8 mouse cellular contexts compared by ENCODE assay signal in genomic region chr6:86397257-86397980, GRCm38 (mm10). TPM values are rescaled to one million over a fixed set of nuclear protein-coding genes. Genes with fewer than 3 reads are reported as not detected.
A peak's percentile ranks its signal among the peaks of the same experiment; 100 is the strongest.
DNase-seq lines count a peak whose midpoint lies in the region; ATAC-seq lines count a peak whose summit lies in the region.

No protein-coding gene starts in this region.

- peak; percentile 15 for ATAC-seq in heart, embryonic 16.5 days (replicated peaks; ENCODE audit: extremely low read depth, insufficient read depth, low FRiP score)
- ATAC-seq in inflammation-experienced regulatory T-cells, adult 6 months: peak; percentile 12
- peak; percentile 26; the same call in 1 of the 2 replicates for ATAC-seq in midbrain, embryonic 14.5 days (ENCODE audit: low FRiP score, low TSS enrichment)

- intact Hi-C loops in heart, postnatal 10 days (cut with DNase I): loop anchor here (2.0 kb wide), 1 partner anchor 27 kb away; the partner anchor contains the start of gene Snrpg

- no peaks in the 10 kb centered on the region for H3K9me3 ChIP-seq in heart, embryonic 16.5 days (replicated peaks; ENCODE audit: control insufficient read depth, low read length)
- no peaks in the 10 kb centered on the region for H3K9me3 ChIP-seq in midbrain, embryonic 14.5 days (ENCODE audit: control insufficient read depth, low read length)

- H3K27ac ChIP-seq in heart, embryonic 16.5 days (ENCODE audit: low read length): peak overlapping the region; percentile 84
- peak overlapping the region; percentile 92 for H3K27ac ChIP-seq in midbrain, embryonic 14.5 days (replicated peaks; ENCODE audit: low read depth, low read length)

- H3K4me2 ChIP-seq in heart, embryonic 16.5 days (ENCODE audit: low read depth, low read length): peak overlapping the region; percentile 88
- peak overlapping the region; percentile 81 for H3K4me2 ChIP-seq in midbrain, embryonic 14.5 days (ENCODE audit: low read length)

- H3K27me3 ChIP-seq in heart, embryonic 16.5 days (ENCODE audit: control insufficient read depth, insufficient read depth, low read length): no peaks in the 10 kb centered on the region
- H3K27me3 ChIP-seq in midbrain, embryonic 14.5 days (ENCODE audit: control insufficient read depth, insufficient read depth, low read length): peaks cover 7% of the 10 kb centered on the region; the same call in 1 of the 2 replicates

- peaks cover 3% of the 10 kb centered on the region; the same call in 1 of the 2 replicates for H3K36me3 ChIP-seq in heart, embryonic 16.5 days (ENCODE audit: control insufficient read depth, insufficient read depth)
- H3K36me3 ChIP-seq in midbrain, embryonic 14.5 days (ENCODE audit: control insufficient read depth, insufficient read depth, low read length): peaks cover 14% of the 10 kb centered on the region

- DNase-seq in heart, postnatal 10 days: no peak
- peak; percentile 59 for DNase-seq in adipocyte (ENCODE audit: low spot score)
- no peak for DNase-seq in midbrain, embryonic 14.5 days
- no peak for DNase-seq in right cerebral cortex, postnatal 10 days (ENCODE audit: low spot score in 2 of 2)
- DNase-seq in retina, postnatal 1 day: no peak
- DNase-seq in kidney, adult 18-20 months: no peak

- H3K4me3 ChIP-seq in heart, embryonic 16.5 days (ENCODE audit: low read length): peak overlapping the region; percentile 81
- peak overlapping the region; percentile 94 for H3K4me3 ChIP-seq in midbrain, embryonic 14.5 days (replicated peaks; ENCODE audit: low read depth, low read length)

- H3K4me1 ChIP-seq in heart, embryonic 16.5 days (ENCODE audit: control insufficient read depth, insufficient read depth, low read length): peaks cover 27% of the 10 kb centered on the region
- peaks cover 28% of the 10 kb centered on the region for H3K4me1 ChIP-seq in midbrain, embryonic 14.5 days (ENCODE audit: control insufficient read depth, insufficient read depth, low read length)

- WGBS in heart, embryonic 16.5 days: 3% methylated on average over 14 of the region's 14 CpGs
- 7% methylated on average over 14 of the region's 14 CpGs for WGBS in midbrain, embryonic 14.5 days

- H3K9ac ChIP-seq in heart, embryonic 16.5 days (ENCODE audit: low read length): peak overlapping the region; percentile 81
- H3K9ac ChIP-seq in midbrain, embryonic 14.5 days (replicated peaks; ENCODE audit: low read length): peak overlapping the region; percentile 90; the same call in 1 of the 2 replicates

RNA-seq across cellular contexts. Expression of gene Pcyox1, which starts 0.5 kb away (rescaled TPM):
- 55.5 and 56.6 TPM in 2 replicates for polyA plus RNA-seq in heart, embryonic 16.5 days (2015; fragmentation: Nextera tagmentation; extraction: Ambion mirVana)
- 10 to 100 TPM; 62.8 to 70.7 TPM for total RNA-seq in heart, postnatal 10 days (2021)
- polyA plus RNA-seq in inflammation-experienced regulatory T-cells, adult 6 months (2017; shearing (Covaris generic)): 10 to 100 TPM in 1 of 3 experiments, 1 to 10 TPM in 2; 6.1 to 11.8 (median 6.8) TPM
- 68.7 and 109 TPM in 2 replicates for polyA plus RNA-seq in midbrain, embryonic 14.5 days (2014; fragmentation: Nextera tagmentation; extraction: Ambion mirVana)

RNA-seq across cellular contexts. Expression of gene Tia1, which starts 6.6 kb away (rescaled TPM):
- 118 and 120 TPM in 2 replicates for polyA plus RNA-seq in heart, embryonic 16.5 days (2015; fragmentation: Nextera tagmentation; extraction: Ambion mirVana)
- 10 to 100 TPM; 43.1 to 54.0 TPM for total RNA-seq in heart, postnatal 10 days (2021)
- polyA plus RNA-seq in inflammation-experienced regulatory T-cells, adult 6 months (2017; shearing (Covaris generic)): 100 to 1,000 TPM in 2 of 3 experiments, 10 to 100 TPM in 1; 85.7 to 110 (median 100) TPM
- polyA plus RNA-seq in midbrain, embryonic 14.5 days (2014; fragmentation: Nextera tagmentation; extraction: Ambion mirVana): 317 and 387 TPM in 2 replicates

RNA-seq across cellular contexts. Expression of gene Snrpg, which starts 26.3 kb away (rescaled TPM):
- 246 and 255 TPM in 2 replicates for polyA plus RNA-seq in heart, embryonic 16.5 days (2015; fragmentation: Nextera tagmentation; extraction: Ambion mirVana)
- 10 to 100 TPM; 64.9 to 74.6 TPM for total RNA-seq in heart, postnatal 10 days (2021)
- 100 to 1,000 TPM; 402 to 450 (median 421) TPM for polyA plus RNA-seq in inflammation-experienced regulatory T-cells, adult 6 months (2017; shearing (Covaris generic))
- 480 and 559 TPM in 2 replicates for polyA plus RNA-seq in midbrain, embryonic 14.5 days (2014; fragmentation: Nextera tagmentation; extraction: Ambion mirVana)

RNA-seq across cellular contexts. Expression of gene Gm44790, which starts 29.0 kb away (rescaled TPM):
- 0.46 and 0.47 TPM in 2 replicates for polyA plus RNA-seq in heart, embryonic 16.5 days (2015; fragmentation: Nextera tagmentation; extraction: Ambion mirVana)
- total RNA-seq in heart, postnatal 10 days (2021): under 1 TPM in 1 of 2 experiments, not detected in 1; 0.93 TPM
- polyA plus RNA-seq in inflammation-experienced regulatory T-cells, adult 6 months (2017; shearing (Covaris generic)): not detected
- polyA plus RNA-seq in midbrain, embryonic 14.5 days (2014; fragmentation: Nextera tagmentation; extraction: Ambion mirVana): not detected in 2 replicates

RNA-seq across cellular contexts. Expression of gene Fam136a, which starts 32.0 kb away (rescaled TPM):
- 92.4 and 99.4 TPM in 2 replicates for polyA plus RNA-seq in heart, embryonic 16.5 days (2015; fragmentation: Nextera tagmentation; extraction: Ambion mirVana)
- total RNA-seq in heart, postnatal 10 days (2021): 10 to 100 TPM; 26.4 to 31.3 TPM
- 10 to 100 TPM; 52.7 to 54.8 (median 53.5) TPM for polyA plus RNA-seq in inflammation-experienced regulatory T-cells, adult 6 months (2017; shearing (Covaris generic))
- 124 and 130 TPM in 2 replicates for polyA plus RNA-seq in midbrain, embryonic 14.5 days (2014; fragmentation: Nextera tagmentation; extraction: Ambion mirVana)
